Mouse (Mus musculus) heart, embryonic 10.5 days (tissue): ENCODE measurements around the gene Enthd1. TPM values are rescaled to one million over a fixed set of nuclear protein-coding genes. Genes with fewer than 3 reads are reported as not detected.
A peak's percentile ranks its signal among the peaks of the same experiment; 100 is the strongest.

Experiments
- DNase-seq: peaks from one replicate; pipeline ENCODE4 v3.0.0-alpha.2; 2017; ENCODE audit warnings: low spot score
- H3K27ac ChIP-seq: fragments of 300-500 bp; sonication (generic); 2 replicates; pipeline ENCODE4 v1.5.1; 2016; ENCODE audit warnings: mild to moderate bottlenecking
- H3K27me3 ChIP-seq: fragments of 300-500 bp; sonication (generic); 2 replicates; pipeline ENCODE4 v1.6.1; 2016; ENCODE audit warnings: mild to moderate bottlenecking; ENCODE audit not compliant: poor library complexity, insufficient read depth, severe bottlenecking
- H3K36me3 ChIP-seq: fragments of 300-500 bp; sonication (generic); 2 replicates; pipeline ENCODE4 v1.6.1; 2016; ENCODE audit warnings: mild to moderate bottlenecking, moderate library complexity
- H3K4me1 ChIP-seq: fragments of 300-500 bp; sonication (generic); 2 replicates; pipeline ENCODE4 v1.6.1; 2016; ENCODE audit warnings: mild to moderate bottlenecking
- H3K4me3 ChIP-seq: fragments of 300-500 bp; sonication (generic); 2 replicates; pipeline ENCODE4 v1.5.1; 2016; ENCODE audit warnings: mild to moderate bottlenecking, moderate library complexity
- H3K9me3 ChIP-seq: fragments of 300-500 bp; sonication (generic); 2 replicates; pipeline ENCODE4 v1.6.1; 2016; ENCODE audit warnings: mild to moderate bottlenecking, moderate library complexity
- WGBS: fragments of 180-500 bp; shearing (Covaris S2); methylation state at CpG from one replicate; pipeline ENCODE4 v1.1.7; 2016; 5-methylcytosine and 5-hydroxymethylcytosine counted together
- polyA plus RNA-seq: library from polyadenylated mRNA; unstranded; fragments of >200 nt; fragmentation: Nextera tagmentation; extraction: Ambion mirVana; gene quantifications from 2 replicates; pipeline ENCODE4 v1.2.1, GENCODE M21; 2016

Gene Enthd1
- polyA plus RNA-seq, 1 experiment from 2014 or later: not detected

- peaks cover 78% of the 10 kb centered on the region for H3K27me3 ChIP-seq
- 57% methylated on average over 7 of the region's 7 CpGs for WGBS
Observed at GRCm38 (mm10) chr15:80571611-80572010, 6.7 kb upstream of the Enthd1 start.

GRCm38 (mm10) chr15:80570226-80570625, 5.3 kb upstream of the Enthd1 start:
- Histone ChIP-seq H3K36me3 (no peaks in the 10 kb centered on the region), H3K4me3 (no peak overlapping the region), H3K4me1 (no peaks in the 10 kb centered on the region), H3K27ac (no peak overlapping the region), H3K27me3 (peaks cover 75% of the 10 kb centered on the region), H3K9me3 (no peaks in the 10 kb centered on the region)
- DNase-seq: peak; percentile 57
- 82% methylated on average over 1 of the region's 1 CpGs for WGBS

More at GRCm38 (mm10) chr15:80571611-80572010, 6.7 kb upstream of the Enthd1 start:
- no peaks in the 10 kb centered on the region for H3K36me3 ChIP-seq
- DNase-seq: peak; percentile 55
- no peak overlapping the region for H3K27ac ChIP-seq
- no peaks in the 10 kb centered on the region for H3K4me1 ChIP-seq
- no peak overlapping the region; the same call in 1 of the 2 replicates for H3K4me3 ChIP-seq
- H3K9me3 ChIP-seq: no peaks in the 10 kb centered on the region

GRCm38 (mm10) chr15:80569205-80569604, 4.2 kb upstream of the Enthd1 start:
- Histone ChIP-seq H3K4me3 (no peak overlapping the region), H3K27me3 (peaks cover 72% of the 10 kb centered on the region), H3K36me3 (no peaks in the 10 kb centered on the region), H3K4me1 (no peaks in the 10 kb centered on the region), H3K27ac (no peak overlapping the region), H3K9me3 (no peaks in the 10 kb centered on the region)
- peak; percentile 68 for DNase-seq
- 72% methylated on average over 7 of the region's 7 CpGs for WGBS

- H3K9me3 ChIP-seq: no peaks in the 10 kb centered on the region
- peaks cover 68% of the 10 kb centered on the region for H3K27me3 ChIP-seq
- H3K27ac ChIP-seq: no peak overlapping the region
- H3K36me3 ChIP-seq: no peaks in the 10 kb centered on the region
- WGBS: 77% methylated on average over 4 of the region's 4 CpGs
- peak; percentile 46 for DNase-seq
- no peak overlapping the region for H3K4me3 ChIP-seq
- no peaks in the 10 kb centered on the region for H3K4me1 ChIP-seq
Observed at GRCm38 (mm10) chr15:80567731-80568130, 2.8 kb upstream of the Enthd1 start.

GRCm38 (mm10) chr15:80567139-80567538, 2.2 kb upstream of the Enthd1 start:
- H3K27ac ChIP-seq: no peak overlapping the region
- 80% methylated on average over 3 of the region's 3 CpGs for WGBS
- peaks cover 62% of the 10 kb centered on the region for H3K27me3 ChIP-seq
- no peaks in the 10 kb centered on the region for H3K36me3 ChIP-seq
- no peaks in the 10 kb centered on the region for H3K9me3 ChIP-seq
- peak; percentile 58 for DNase-seq
- H3K4me3 ChIP-seq: no peak overlapping the region
- no peaks in the 10 kb centered on the region for H3K4me1 ChIP-seq

GRCm38 (mm10) chr15:80566696-80567095, 1.7 kb upstream of the Enthd1 start:
- no peak overlapping the region for H3K27ac ChIP-seq
- H3K36me3 ChIP-seq: no peaks in the 10 kb centered on the region
- 92% methylated on average over 6 of the region's 6 CpGs for WGBS
- no peak overlapping the region for H3K4me3 ChIP-seq
- H3K9me3 ChIP-seq: no peaks in the 10 kb centered on the region
- no peaks in the 10 kb centered on the region for H3K4me1 ChIP-seq
- peak; percentile 19 for DNase-seq
- H3K27me3 ChIP-seq: peaks cover 58% of the 10 kb centered on the region

- Histone ChIP-seq H3K36me3 (no peaks in the 10 kb centered on the region), H3K4me3 (no peak overlapping the region), H3K27me3 (peaks cover 33% of the 10 kb centered on the region), H3K9me3 (no peaks in the 10 kb centered on the region), H3K27ac (no peak overlapping the region), H3K4me1 (peaks cover 8% of the 10 kb centered on the region)
- 92% methylated on average over 6 of the region's 6 CpGs for WGBS
- peak; percentile 20 for DNase-seq
Observed at GRCm38 (mm10) chr15:80563634-80564208, 1.2 kb downstream of the Enthd1 start.

GRCm38 (mm10) chr15:80562446-80562845, 2.5 kb downstream of the Enthd1 start:
- H3K4me1 ChIP-seq: peaks cover 8% of the 10 kb centered on the region
- H3K36me3 ChIP-seq: no peaks in the 10 kb centered on the region
- peak; percentile 42 for DNase-seq
- no peaks in the 10 kb centered on the region for H3K9me3 ChIP-seq
- WGBS: 73% methylated on average over 3 of the region's 3 CpGs
- no peak overlapping the region for H3K27ac ChIP-seq
- no peak overlapping the region for H3K4me3 ChIP-seq
- H3K27me3 ChIP-seq: peaks cover 22% of the 10 kb centered on the region

GRCm38 (mm10) chr15:80560646-80561580, 4.0 kb downstream of the Enthd1 start:
- DNase-seq: peak; percentile 16
- peaks cover 11% of the 10 kb centered on the region for H3K27me3 ChIP-seq
- no peak overlapping the region for H3K27ac ChIP-seq
- no peaks in the 10 kb centered on the region for H3K9me3 ChIP-seq
- no peaks in the 10 kb centered on the region for H3K36me3 ChIP-seq
- H3K4me3 ChIP-seq: no peak overlapping the region
- 55% methylated on average over 15 of the region's 15 CpGs for WGBS
- H3K4me1 ChIP-seq: peaks cover 8% of the 10 kb centered on the region

- Histone ChIP-seq H3K27me3 (peaks cover 3% of the 10 kb centered on the region), H3K36me3 (no peaks in the 10 kb centered on the region), H3K27ac (no peak overlapping the region), H3K9me3 (no peaks in the 10 kb centered on the region), H3K4me1 (peaks cover 8% of the 10 kb centered on the region), H3K4me3 (no peak overlapping the region)
- WGBS: 45% methylated on average over 14 of the region's 14 CpGs
- peak; percentile 74 for DNase-seq
Observed at GRCm38 (mm10) chr15:80559978-80560377, 5.0 kb downstream of the Enthd1 start.

- H3K36me3 ChIP-seq: no peaks in the 10 kb centered on the region
- peak; percentile 61 for DNase-seq
- no peak overlapping the region for H3K27ac ChIP-seq
- H3K9me3 ChIP-seq: no peaks in the 10 kb centered on the region
- 39% methylated on average over 12 of the region's 12 CpGs for WGBS
- peaks cover 8% of the 10 kb centered on the region for H3K4me1 ChIP-seq
- no peak overlapping the region for H3K4me3 ChIP-seq
- no peaks in the 10 kb centered on the region for H3K27me3 ChIP-seq
Observed at GRCm38 (mm10) chr15:80559534-80559933, 5.4 kb downstream of the Enthd1 start.

GRCm38 (mm10) chr15:80557745-80558144, 7.2 kb downstream of the Enthd1 start:
- peaks cover 8% of the 10 kb centered on the region for H3K4me1 ChIP-seq
- H3K4me3 ChIP-seq: no peak overlapping the region
- H3K9me3 ChIP-seq: no peaks in the 10 kb centered on the region
- no peaks in the 10 kb centered on the region for H3K36me3 ChIP-seq
- peak; percentile 55 for DNase-seq
- H3K27ac ChIP-seq: no peak overlapping the region
- WGBS: 67% methylated on average over 4 of the region's 4 CpGs
- H3K27me3 ChIP-seq: no peaks in the 10 kb centered on the region

GRCm38 (mm10) chr15:80556021-80556420, 8.9 kb downstream of the Enthd1 start:
- peak; percentile 61 for DNase-seq
- Histone ChIP-seq H3K4me3 (no peak overlapping the region), H3K36me3 (no peaks in the 10 kb centered on the region), H3K27ac (no peak overlapping the region), H3K4me1 (peaks cover 8% of the 10 kb centered on the region), H3K27me3 (peaks cover 6% of the 10 kb centered on the region; the same call in 1 of the 2 replicates), H3K9me3 (no peaks in the 10 kb centered on the region)
- 30% methylated on average over 2 of the region's 2 CpGs for WGBS
